Mouse (Mus musculus): ENCODE results near the gene Gm6337. TPM values are rescaled to one million over a fixed set of nuclear protein-coding genes. Genes with fewer than 3 reads are reported as not detected.
"Not testable (repeated sequence)": the region's sequence is repeated elsewhere in the genome, so short reads cannot be mapped to it uniquely, and the experiment has no call there.

The Gm6337 gene
- polyA plus RNA-seq (2015; fragmentation: Nextera tagmentation; extraction: Ambion mirVana): not detected in 2 replicates

- H3K27me3 ChIP-seq; H3K27ac ChIP-seq; H3K36me3 ChIP-seq (ENCODE audit: poor library complexity, severe bottlenecking); H3K9ac ChIP-seq; H3K4me2 ChIP-seq; H3K4me3 ChIP-seq; ATAC-seq; H3K9me3 ChIP-seq (replicated peaks); H3K4me1 ChIP-seq: not testable (repeated sequence)
- WGBS: 88% methylated on average over 3 of the region's 4 CpGs
Observed at GRCm38 (mm10) chr14:6058167-6058566, at the start of gene Gm6337. TSS of gene Gm6337 (minus strand) at chr14:6058267.

- not testable (repeated sequence) for ATAC-seq; H3K9ac ChIP-seq; H3K27ac ChIP-seq; H3K4me1 ChIP-seq; H3K36me3 ChIP-seq (ENCODE audit: poor library complexity, severe bottlenecking); H3K27me3 ChIP-seq; H3K9me3 ChIP-seq (replicated peaks)
- 9% methylated on average over 9 of the region's 9 CpGs for WGBS
- Histone ChIP-seq H3K4me2 (peak overlapping the region; percentile 54), H3K4me3 (peak overlapping the region; percentile 41)
Observed at GRCm38 (mm10) chr14:6107500-6107899, 49.4 kb upstream of the Gm6337 start.

DNA sequence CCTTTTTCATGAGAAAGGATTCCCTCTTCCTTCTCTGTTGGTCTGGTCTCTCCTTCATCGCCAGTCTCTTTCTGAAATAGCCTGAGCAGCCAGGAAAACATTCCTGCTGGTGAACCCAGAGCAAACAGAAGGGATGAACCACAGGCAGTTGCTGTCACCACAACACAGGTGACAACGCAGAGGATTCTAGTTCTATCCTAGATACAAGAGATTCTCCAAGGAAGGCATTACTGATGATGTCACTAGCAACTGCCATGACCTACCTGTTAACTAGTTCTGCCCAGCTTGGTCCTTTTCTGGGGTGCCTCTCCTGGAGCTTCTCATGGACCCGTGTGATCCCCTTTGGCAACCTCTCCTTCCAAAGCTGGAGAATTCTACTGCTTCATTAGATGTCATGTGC lies 35.8 kb upstream of the Gm6337 start, which contains the start of gene Gm8206:
Gm8206 (minus strand) TSS at position 101 of the 400 bp plus-strand sequence.
- ATAC-seq; H3K9ac ChIP-seq; H3K4me2 ChIP-seq; H3K4me3 ChIP-seq; H3K27me3 ChIP-seq; H3K4me1 ChIP-seq; H3K27ac ChIP-seq; H3K9me3 ChIP-seq (replicated peaks); H3K36me3 ChIP-seq (ENCODE audit: poor library complexity, severe bottlenecking): not testable (repeated sequence)
- 88% methylated on average over 2 of the region's 3 CpGs for WGBS

Other genes with a start within 250 kb of the Gm6337 start
- gene Gm3424, start 227.9 kb downstream of the Gm6337 start, polyA plus RNA-seq (2015; fragmentation: Nextera tagmentation; extraction: Ambion mirVana): not detected in 2 replicates
- gene Gm8237, start 177.9 kb downstream of the Gm6337 start, polyA plus RNA-seq (2015; fragmentation: Nextera tagmentation; extraction: Ambion mirVana): 0.17 and 0.23 TPM in 2 replicates
- 0.54 and 1.2 TPM in 2 replicates for gene Gm3248, start 96.5 kb downstream of the Gm6337 start, polyA plus RNA-seq (2015; fragmentation: Nextera tagmentation; extraction: Ambion mirVana)
- gene Gm3453, start 79.1 kb downstream of the Gm6337 start, polyA plus RNA-seq (2015; fragmentation: Nextera tagmentation; extraction: Ambion mirVana): not detected in 2 replicates
- 1.3 and 1.5 TPM in 2 replicates for gene Gm8206, start 35.7 kb upstream of the Gm6337 start, polyA plus RNA-seq (2015; fragmentation: Nextera tagmentation; extraction: Ambion mirVana)
- gene Gm3468, start 50.4 kb upstream of the Gm6337 start, polyA plus RNA-seq (2015; fragmentation: Nextera tagmentation; extraction: Ambion mirVana): 2.3 and 2.4 TPM in 2 replicates
- not detected in 2 replicates for gene Gm3476, start 67.5 kb upstream of the Gm6337 start, polyA plus RNA-seq (2015; fragmentation: Nextera tagmentation; extraction: Ambion mirVana)
- not detected in 2 replicates for gene Gm21560, start 161.0 kb upstream of the Gm6337 start, polyA plus RNA-seq (2015; fragmentation: Nextera tagmentation; extraction: Ambion mirVana)
- gene Gm3411, start 229.0 kb upstream of the Gm6337 start, polyA plus RNA-seq (2015; fragmentation: Nextera tagmentation; extraction: Ambion mirVana): 3.4 and 4.1 TPM in 2 replicates
- gene Gm21103, start 246.6 kb upstream of the Gm6337 start, polyA plus RNA-seq (2015; fragmentation: Nextera tagmentation; extraction: Ambion mirVana): not detected in 2 replicates